Comparison of ENCODE assay signal across 7 mouse cellular contexts in the genomic region with DNA sequence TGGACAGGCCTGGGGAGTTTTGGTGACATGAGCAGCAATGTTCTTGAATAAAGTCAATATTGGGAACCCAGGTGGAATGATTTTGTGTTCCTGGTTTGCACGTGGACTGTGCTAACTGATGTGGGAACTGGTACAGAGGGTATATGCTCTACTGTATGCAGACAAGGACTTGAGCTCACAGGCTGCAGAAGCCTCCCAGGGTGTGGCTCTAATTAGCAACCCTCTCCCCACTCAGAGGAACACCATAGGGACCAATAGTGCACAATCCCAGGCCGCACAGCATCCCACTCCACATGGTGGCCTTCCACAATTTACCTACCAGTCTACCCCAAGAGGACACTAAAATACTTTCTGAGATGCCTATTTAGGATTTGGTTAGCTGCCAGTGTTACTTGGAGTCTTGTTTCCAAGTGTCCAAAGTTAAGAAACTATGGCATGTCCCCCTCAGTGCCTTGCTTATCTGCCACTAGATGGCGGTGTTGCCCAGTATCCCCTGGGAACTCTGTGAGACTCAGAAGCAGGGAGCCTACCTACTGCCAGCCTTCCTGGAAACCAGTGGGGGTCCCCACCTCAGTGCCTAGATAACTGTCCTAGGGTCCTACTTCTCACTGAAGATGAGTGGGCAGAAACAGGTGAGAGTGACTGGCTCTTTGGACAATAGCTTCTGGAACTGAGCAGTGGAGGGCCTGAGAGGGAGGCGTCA.
A peak's percentile ranks its signal among the peaks of the same experiment; 100 is the strongest.
DNase-seq lines count a peak whose midpoint lies in the region; ATAC-seq and TF ChIP-seq lines count a peak whose summit lies in the region.

No protein-coding gene starts in this region.

- no peak overlapping the region for H3K9ac ChIP-seq in midbrain, embryonic 12.5 days (replicated peaks)

- peak; percentile 94 for TF ChIP-seq CTCF in left cerebral cortex, adult 2 months (IDR thresholded peaks at IDR 0.05)

- no peaks in the 10 kb centered on the region for H3K9me3 ChIP-seq in midbrain, embryonic 12.5 days

- H3K4me2 ChIP-seq in midbrain, embryonic 12.5 days (replicated peaks), result no peak overlapping the region

- H3K27me3 ChIP-seq in midbrain, embryonic 12.5 days, result no peaks in the 10 kb centered on the region

- peak; percentile 78 to 92 for DNase-seq in adrenal gland, adult (ENCODE audit: inconsistent age in 2 of 2, low spot score in 1 of 2)
- DNase-seq in cerebellum, postnatal 25 days, result peak; percentile 72 to 82
- DNase-seq in frontal cortex, postnatal 36 days (ENCODE audit: low spot score in 2 of 2), result peak; percentile 64 to 70
- peak; percentile 71 to 73 for DNase-seq in left cerebral cortex, adult 2 months (ENCODE audit: extremely low spot score in 1 of 2, low spot score in 2 of 2)
- DNase-seq in spleen, adult 18-20 months, result peak; percentile 39 to 71

- no peaks in the 10 kb centered on the region for H3K36me3 ChIP-seq in midbrain, embryonic 12.5 days

- H3K4me1 ChIP-seq in midbrain, embryonic 12.5 days, result no peaks in the 10 kb centered on the region

- 63% methylated on average over 4 of the region's 4 CpGs for WGBS in midbrain, embryonic 12.5 days

- no peak overlapping the region for H3K27ac ChIP-seq in left cerebral cortex, adult 2 months
- no peak overlapping the region for H3K27ac ChIP-seq in midbrain, embryonic 12.5 days (replicated peaks)

- H3K4me3 ChIP-seq in left cerebral cortex, adult 2 months, result no peak overlapping the region
- no peak overlapping the region for H3K4me3 ChIP-seq in midbrain, embryonic 12.5 days

- peak; percentile 50 for ATAC-seq in inflammation-experienced regulatory T-cells, adult 6 months
- 0 out of 2 replicates have a peak, but pooled peaks have one; percentile 4 for ATAC-seq in midbrain, embryonic 12.5 days (ENCODE audit: low FRiP score, low read depth)

- intact Hi-C loops in left cerebral cortex, adult 2 months (cut with DNase I), result loop anchor here (1.0 to 5.0 kb wide), 3 partner anchors 109 to 271 kb away; a partner anchor contains a TSS
